Mouse (Mus musculus): Measurements from ENCODE around the gene Rgl2. TPM values are rescaled to one million over a fixed set of nuclear protein-coding genes. Genes with fewer than 3 reads are reported as not detected.

Rgl2 gene
- 16.8 and 22.9 TPM in 2 replicates for polyA plus RNA-seq (2015; fragmentation: Nextera tagmentation; extraction: Ambion mirVana)

GRCm38 (mm10) chr17:33929371-33930279 is at the start of gene Rgl2:
Rgl2 (plus strand) TSS chr17:33929543.

DNA sequence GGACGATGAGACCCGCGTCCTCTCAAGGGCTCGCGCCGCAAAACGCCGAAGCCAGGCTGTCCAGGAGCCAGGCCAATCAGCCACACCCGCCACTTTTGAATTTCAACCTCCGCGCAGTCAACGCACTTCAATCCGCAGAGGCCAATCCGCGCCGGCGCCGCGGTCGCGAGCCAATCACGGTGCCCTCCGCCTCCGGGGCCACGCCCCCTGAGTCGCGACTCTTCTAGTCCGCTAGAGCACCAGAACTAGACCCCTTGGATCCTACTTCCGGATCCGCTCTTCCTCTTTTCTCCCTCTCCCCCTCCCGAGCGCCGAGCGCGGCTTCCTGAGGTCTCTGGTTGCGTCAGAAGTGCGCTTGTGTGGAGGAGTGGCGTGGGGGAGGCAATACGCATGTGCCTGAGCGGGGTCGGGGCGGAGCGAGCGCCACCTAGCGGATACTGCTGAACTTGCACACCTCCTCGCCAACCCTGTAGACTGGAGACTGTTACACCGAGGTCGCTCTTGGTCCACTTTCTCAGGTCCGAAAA is 38.7 kb upstream of the Rgl2 start, which contains the start of gene Kifc1:
TSS of gene Kifc1 (minus strand) at position 129 of the 527 bp plus-strand sequence.

GRCm38 (mm10) chr17:33904835-33905234 is 24.5 kb upstream of the Rgl2 start, which contains the start of gene Platr17:
Platr17 (plus strand) TSS chr17:33905135.

DNA sequence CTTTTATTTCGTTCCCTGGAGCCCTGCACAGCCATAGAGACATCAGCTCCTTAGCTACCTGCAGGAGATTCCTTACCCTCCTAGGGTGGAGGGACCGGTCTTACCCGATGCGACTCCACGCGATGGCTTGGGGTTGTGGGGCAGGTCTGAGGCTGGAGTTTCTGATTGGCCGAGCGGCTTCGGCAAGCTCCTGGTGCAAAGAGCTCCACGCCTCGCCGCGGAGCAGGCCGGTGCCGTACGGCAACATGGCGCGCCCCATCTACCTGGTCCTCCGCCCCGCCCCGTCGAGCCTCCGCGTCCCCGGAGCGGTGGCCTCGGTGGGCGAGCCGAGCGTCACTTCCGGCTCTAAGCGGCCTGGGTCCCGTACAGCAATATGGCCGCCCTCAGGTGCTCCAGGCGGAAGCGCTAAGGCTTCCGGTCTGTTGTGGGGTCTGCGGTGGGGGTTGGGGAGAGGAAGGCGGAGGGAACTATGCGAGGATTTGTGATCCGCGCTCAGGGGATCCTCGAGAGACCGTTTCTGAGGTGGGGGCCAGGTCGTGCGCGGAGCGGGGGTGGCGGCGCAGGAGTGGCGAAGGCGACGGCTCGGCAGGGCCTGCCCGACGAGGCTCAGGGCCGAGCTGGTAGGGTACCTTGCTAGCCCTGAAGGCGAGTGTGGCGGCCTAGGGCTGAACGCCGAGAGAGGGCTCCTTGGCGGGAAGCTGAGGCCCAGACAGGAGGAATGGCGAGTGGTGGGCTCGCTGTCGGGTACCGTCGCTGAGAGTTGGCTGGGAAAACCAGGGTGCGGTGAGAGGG is 20.1 kb upstream of the Rgl2 start, which contains the start of gene Daxx:
TSS of gene Daxx (plus strand) at position 338 of the 792 bp plus-strand sequence.

DNA sequence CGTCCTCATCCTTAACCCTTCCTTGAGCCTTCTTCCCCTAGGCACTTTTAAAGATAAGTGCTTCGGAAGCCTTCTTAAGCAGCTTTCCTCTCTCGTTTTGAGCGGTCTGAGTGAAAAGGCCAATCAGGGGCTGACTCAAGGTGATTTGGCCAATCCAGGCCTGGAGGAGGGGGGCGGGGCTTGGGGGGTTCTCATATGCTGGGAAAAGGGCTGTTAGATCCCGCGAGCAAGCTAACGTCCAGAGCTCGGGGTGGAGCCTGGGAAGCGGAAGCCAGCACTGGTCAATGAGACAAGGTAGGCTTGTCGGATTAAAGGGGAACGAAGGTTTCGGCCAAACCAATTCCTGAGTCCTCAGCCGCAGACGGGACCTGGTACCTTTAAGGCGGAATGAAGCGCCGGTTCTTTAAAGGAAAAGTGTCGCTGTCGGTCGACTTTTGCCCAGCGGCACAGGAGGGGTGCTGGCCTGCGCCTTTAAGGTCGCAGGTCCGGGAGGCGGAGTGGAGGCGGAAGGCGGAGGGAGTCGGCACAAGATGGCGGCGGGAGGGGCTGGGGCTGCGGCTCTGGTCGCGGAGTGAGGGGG is 13.6 kb upstream of the Rgl2 start, which contains the start of the genes Tapbp and Zbtb22:
TSS of gene Tapbp (plus strand) at position 229 of the 580 bp plus-strand sequence.
TSS of gene Zbtb22 (plus strand) at position 234 of the 580 bp plus-strand sequence.

DNA sequence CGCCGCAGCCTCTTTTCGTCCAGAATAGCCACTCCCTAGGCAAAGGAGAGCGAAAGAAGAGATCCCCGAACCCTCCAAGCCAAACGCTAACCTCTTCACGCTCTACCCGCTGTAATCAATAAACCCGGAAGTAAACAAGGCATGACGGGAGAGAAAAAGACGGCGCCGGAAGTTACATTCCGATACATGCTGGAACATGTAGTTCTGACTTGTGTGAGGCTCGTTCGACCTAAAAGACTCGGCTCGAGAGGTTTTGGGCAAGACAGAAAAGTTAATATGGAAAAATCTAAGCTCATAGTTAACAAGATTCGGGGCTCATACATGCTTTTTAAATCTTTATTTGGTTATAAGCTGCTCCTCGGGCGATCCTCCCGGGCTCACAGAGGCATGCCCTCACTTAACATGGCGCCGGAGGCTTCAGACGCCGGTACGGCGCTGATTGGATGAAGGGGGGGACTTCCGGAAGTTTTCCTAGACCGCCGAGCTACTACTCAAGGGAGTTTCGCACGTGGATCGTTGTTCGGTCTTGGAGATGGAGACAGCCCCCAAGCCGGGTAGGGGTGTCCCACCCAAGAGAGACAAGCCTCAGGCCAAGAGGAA is 11.0 kb downstream of the Rgl2 start, which contains the start of the genes Pfdn6 and Wdr46:
TSS of gene Pfdn6 (minus strand) at position 138 of the 600 bp plus-strand sequence.
TSS of gene Wdr46 (plus strand) at position 455 of the 600 bp plus-strand sequence.

GRCm38 (mm10) chr17:33951021-33951946 is 21.9 kb downstream of the Rgl2 start, which contains the start of gene B3galt4:
B3galt4 (minus strand) TSS chr17:33951488.

GRCm38 (mm10) chr17:33955555-33956214 is 26.3 kb downstream of the Rgl2 start, which contains the start of the genes Vps52 and Rps18:
Vps52 (plus strand) TSS chr17:33955812.
Rps18 (minus strand) TSS chr17:33956001.

Other genes starting within 250 kb of the Rgl2 start
- gene Hnrnpm, start 242.7 kb upstream of the Rgl2 start, polyA plus RNA-seq (2015; fragmentation: Nextera tagmentation; extraction: Ambion mirVana) = 201 and 207 TPM in 2 replicates
- gene March2, start 210.9 kb upstream of the Rgl2 start, polyA plus RNA-seq (2015; fragmentation: Nextera tagmentation; extraction: Ambion mirVana) = 242 and 248 TPM in 2 replicates
- 138 and 157 TPM in 2 replicates for gene Rab11b, start 169.0 kb upstream of the Rgl2 start, polyA plus RNA-seq (2015; fragmentation: Nextera tagmentation; extraction: Ambion mirVana)
- gene Angptl4, start 147.7 kb upstream of the Rgl2 start, polyA plus RNA-seq (2015; fragmentation: Nextera tagmentation; extraction: Ambion mirVana) = 37.2 and 37.6 TPM in 2 replicates
- gene Kank3, start 119.0 kb upstream of the Rgl2 start, polyA plus RNA-seq (2015; fragmentation: Nextera tagmentation; extraction: Ambion mirVana) = 27.7 and 41.7 TPM in 2 replicates
- gene Rps28, start 105.0 kb upstream of the Rgl2 start, polyA plus RNA-seq (2015; fragmentation: Nextera tagmentation; extraction: Ambion mirVana) = 1,075 and 1,076 TPM in 2 replicates
- 294 and 300 TPM in 2 replicates for gene Ndufa7, start 105.0 kb upstream of the Rgl2 start, polyA plus RNA-seq (2015; fragmentation: Nextera tagmentation; extraction: Ambion mirVana)
- gene Cd320, start 86.5 kb upstream of the Rgl2 start, polyA plus RNA-seq (2015; fragmentation: Nextera tagmentation; extraction: Ambion mirVana) = 14.3 and 19.1 TPM in 2 replicates
- not detected in 2 replicates for gene Gm7029, start 55.7 kb upstream of the Rgl2 start, polyA plus RNA-seq (2015; fragmentation: Nextera tagmentation; extraction: Ambion mirVana)
- gene Kifc1, start 38.9 kb upstream of the Rgl2 start, polyA plus RNA-seq (2015; fragmentation: Nextera tagmentation; extraction: Ambion mirVana) = 7.4 and 8.4 TPM in 2 replicates
- 0.77 and 1.2 TPM in 2 replicates for gene Platr17, start 24.4 kb upstream of the Rgl2 start, polyA plus RNA-seq (2015; fragmentation: Nextera tagmentation; extraction: Ambion mirVana)
- 27.0 and 29.1 TPM in 2 replicates for gene Daxx, start 20.1 kb upstream of the Rgl2 start, polyA plus RNA-seq (2015; fragmentation: Nextera tagmentation; extraction: Ambion mirVana)
- 70.3 and 83.6 TPM in 2 replicates for gene Tapbp, start 13.6 kb upstream of the Rgl2 start, polyA plus RNA-seq (2015; fragmentation: Nextera tagmentation; extraction: Ambion mirVana)
- gene Zbtb22, start 13.6 kb upstream of the Rgl2 start, polyA plus RNA-seq (2015; fragmentation: Nextera tagmentation; extraction: Ambion mirVana) = 11.8 and 12.6 TPM in 2 replicates
- gene Pfdn6, start 10.8 kb downstream of the Rgl2 start, polyA plus RNA-seq (2015; fragmentation: Nextera tagmentation; extraction: Ambion mirVana) = 147 and 152 TPM in 2 replicates
- gene Wdr46, start 11.1 kb downstream of the Rgl2 start, polyA plus RNA-seq (2015; fragmentation: Nextera tagmentation; extraction: Ambion mirVana) = 20.6 and 20.9 TPM in 2 replicates
- gene B3galt4, start 21.9 kb downstream of the Rgl2 start, polyA plus RNA-seq (2015; fragmentation: Nextera tagmentation; extraction: Ambion mirVana) = 3.7 and 4.2 TPM in 2 replicates
- 25.5 and 27.2 TPM in 2 replicates for gene Vps52, start 26.3 kb downstream of the Rgl2 start, polyA plus RNA-seq (2015; fragmentation: Nextera tagmentation; extraction: Ambion mirVana)
- 2,156 and 2,219 TPM in 2 replicates for gene Rps18, start 26.5 kb downstream of the Rgl2 start, polyA plus RNA-seq (2015; fragmentation: Nextera tagmentation; extraction: Ambion mirVana)
- 186 and 228 TPM in 2 replicates for gene H2-K1, start 70.8 kb downstream of the Rgl2 start, polyA plus RNA-seq (2015; fragmentation: Nextera tagmentation; extraction: Ambion mirVana)
- gene Ring1, start 95.1 kb downstream of the Rgl2 start, polyA plus RNA-seq (2015; fragmentation: Nextera tagmentation; extraction: Ambion mirVana) = 8.9 and 11.6 TPM in 2 replicates
- 36.1 and 46.0 TPM in 2 replicates for gene H2-Ke6, start 98.5 kb downstream of the Rgl2 start, polyA plus RNA-seq (2015; fragmentation: Nextera tagmentation; extraction: Ambion mirVana)
- 58.1 and 68.4 TPM in 2 replicates for gene Slc39a7, start 102.1 kb downstream of the Rgl2 start, polyA plus RNA-seq (2015; fragmentation: Nextera tagmentation; extraction: Ambion mirVana)
- gene Rxrb, start 102.3 kb downstream of the Rgl2 start, polyA plus RNA-seq (2015; fragmentation: Nextera tagmentation; extraction: Ambion mirVana) = 26.4 and 30.3 TPM in 2 replicates
- 0.32 and 0.93 TPM in 2 replicates for gene Col11a2, start 109.9 kb downstream of the Rgl2 start, polyA plus RNA-seq (2015; fragmentation: Nextera tagmentation; extraction: Ambion mirVana)
- 2.5 and 4.4 TPM in 2 replicates for gene H2-Oa, start 162.8 kb downstream of the Rgl2 start, polyA plus RNA-seq (2015; fragmentation: Nextera tagmentation; extraction: Ambion mirVana)
- gene H2-DMa, start 190.0 kb downstream of the Rgl2 start, polyA plus RNA-seq (2015; fragmentation: Nextera tagmentation; extraction: Ambion mirVana) = 19.0 and 25.7 TPM in 2 replicates
- 56.4 and 65.3 TPM in 2 replicates for gene Brd2, start 193.1 kb downstream of the Rgl2 start, polyA plus RNA-seq (2015; fragmentation: Nextera tagmentation; extraction: Ambion mirVana)
- gene H2-DMb2, start 213.8 kb downstream of the Rgl2 start, polyA plus RNA-seq (2015; fragmentation: Nextera tagmentation; extraction: Ambion mirVana) = 4.8 and 5.6 TPM in 2 replicates
- gene H2-DMb1, start 223.5 kb downstream of the Rgl2 start, polyA plus RNA-seq (2015; fragmentation: Nextera tagmentation; extraction: Ambion mirVana) = 4.4 and 8.9 TPM in 2 replicates

All from spleen, postnatal 0 days (tissue).